Mouse (Mus musculus) lung, embryonic 15.5 days (tissue): Measurements from ENCODE around the gene Rab4b. TPM values are rescaled to one million over a fixed set of nuclear protein-coding genes. Genes with fewer than 3 reads are reported as not detected.

ENCODE experiments used
- ATAC-seq: fragments of 200-750 bp; cut with Nextera tagmentation; 2 replicates; pipeline ENCODE4 v1.8.0; 2017; ENCODE audit warnings: moderate number of reproducible peaks, borderline replicate concordance; ENCODE audit not compliant: low FRiP score, low TSS enrichment; ENCODE audit errors: extremely low read depth
- H3K27ac ChIP-seq: fragments of 300-500 bp; sonication (generic); 2 replicates; pipeline ENCODE4 v1.5.1; 2015; ENCODE audit warnings: moderate library complexity, mild to moderate bottlenecking, inconsistent platforms
- H3K27me3 ChIP-seq: fragments of 300-500 bp; sonication (generic); 2 replicates; pipeline ENCODE4 v1.6.1; 2015; ENCODE audit warnings: inconsistent platforms
- H3K36me3 ChIP-seq: fragments of 300-500 bp; sonication (generic); 2 replicates; pipeline ENCODE4 v1.6.1; 2015; ENCODE audit warnings: inconsistent platforms
- H3K4me1 ChIP-seq: fragments of 300-500 bp; sonication (generic); 2 replicates; pipeline ENCODE4 v1.6.1; 2015; ENCODE audit warnings: inconsistent platforms
- H3K4me2 ChIP-seq: fragments of 300-500 bp; sonication (generic); 2 replicates; pipeline ENCODE4 v1.6.1; 2015; ENCODE audit warnings: inconsistent platforms, mild to moderate bottlenecking, moderate library complexity
- H3K4me3 ChIP-seq: fragments of 300-500 bp; sonication (generic); 2 replicates; pipeline ENCODE4 v1.5.1; 2015; ENCODE audit warnings: mild to moderate bottlenecking, inconsistent platforms
- H3K9ac ChIP-seq: fragments of 300-500 bp; sonication (generic); 2 replicates; pipeline ENCODE4 v1.6.1; 2015; ENCODE audit warnings: inconsistent platforms
- H3K9me3 ChIP-seq: fragments of 300-500 bp; sonication (generic); 2 replicates; pipeline ENCODE4 v1.6.1; 2016; ENCODE audit warnings: inconsistent platforms
- WGBS: fragments of 180-500 bp; shearing (Covaris S2); methylation state at CpG from one replicate; pipeline ENCODE4 v1.1.7; 2015; 5-methylcytosine and 5-hydroxymethylcytosine counted together
- polyA plus RNA-seq: library from polyadenylated mRNA; unstranded; fragments of >200 nt; fragmentation: Nextera tagmentation; extraction: Ambion mirVana; gene quantifications from 2 replicates; pipeline ENCODE4 v1.2.1, GENCODE M21; 2015

The Rab4b gene
- polyA plus RNA-seq, 1 experiment from 2014 or later: 71.6 TPM

DNA sequence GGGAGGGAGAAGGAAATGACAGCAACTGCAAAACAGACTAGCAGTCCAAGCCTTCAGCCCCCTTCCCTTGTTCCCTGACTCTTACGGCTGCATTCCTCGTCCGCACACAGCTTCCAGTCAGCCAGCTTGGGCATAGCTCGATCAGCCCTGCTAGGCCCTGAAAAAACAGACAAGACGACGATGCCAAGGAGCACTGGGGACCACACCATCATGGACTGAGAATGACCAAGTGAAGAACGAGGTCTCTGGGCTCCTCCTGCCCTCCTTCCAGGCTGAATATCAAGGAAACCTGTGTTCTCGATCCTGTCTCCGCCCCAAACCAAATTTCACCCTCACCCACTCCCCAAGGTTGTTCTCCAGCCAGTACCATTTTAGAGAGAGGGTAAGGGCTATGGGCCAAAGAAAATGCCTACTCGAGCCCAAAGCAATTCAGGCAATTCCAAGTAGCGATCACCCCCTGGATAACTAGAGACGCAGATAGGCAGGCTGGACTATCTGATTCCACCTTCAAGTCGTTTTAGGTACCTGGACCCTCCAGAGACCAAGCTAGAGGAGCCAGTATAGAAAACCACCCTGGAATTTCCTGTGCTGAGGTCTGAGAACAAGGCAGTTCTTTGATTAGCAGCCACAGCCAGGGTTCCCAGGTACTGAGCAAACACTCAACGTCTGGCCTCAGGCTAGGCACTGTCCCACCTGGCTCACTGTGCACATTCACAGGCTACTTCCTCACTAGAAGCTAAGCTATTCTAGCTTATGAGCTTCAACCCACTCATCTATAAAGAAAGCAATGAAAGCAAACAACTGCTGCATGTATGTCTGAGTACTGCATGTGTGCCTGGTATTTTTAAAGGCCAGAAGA is 2.4 kb upstream of the Rab4b start, which contains the start of the genes Gm21983 and Mia:
Gene Gm21983, minus strand, starts transcription at position 250 of the 859 bp plus-strand sequence.
Gene Mia, minus strand, starts transcription at position 321 of the 859 bp plus-strand sequence.
- ATAC-seq: 0 out of 2 replicates have a peak, but pooled peaks have one; percentile 5
- H3K4me3 ChIP-seq: peak within 1 kb of the TSS; percentile 82
- 47% methylated on average over 14 of the region's 14 CpGs for WGBS
- no peaks in the 10 kb centered on the region for H3K27me3 ChIP-seq
- peak within 1 kb of the TSS; percentile 58 for H3K4me2 ChIP-seq
- H3K9ac ChIP-seq: peak within 1 kb of the TSS; percentile 35
- peaks cover 25% of the 10 kb centered on the region for H3K4me1 ChIP-seq
- H3K27ac ChIP-seq: peak within 1 kb of the TSS; percentile 98
- H3K36me3 ChIP-seq: peaks cover 26% of the 10 kb centered on the region
- H3K9me3 ChIP-seq: no peaks in the 10 kb centered on the region

GRCm38 (mm10) chr7:27180036-27180435 is 1.3 kb upstream of the Rab4b start:
- Histone ChIP-seq H3K4me2 (peak overlapping the region; percentile 58), H3K36me3 (peaks cover 18% of the 10 kb centered on the region), H3K4me1 (peaks cover 25% of the 10 kb centered on the region), H3K27me3 (no peaks in the 10 kb centered on the region), H3K9me3 (no peaks in the 10 kb centered on the region), H3K4me3 (peak overlapping the region; percentile 82), H3K27ac (peak overlapping the region; percentile 98), H3K9ac (0 out of 2 replicates have a peak overlapping the region, but pooled peaks have one; percentile 0)
- 43% methylated on average over 5 of the region's 5 CpGs for WGBS
- no peak for ATAC-seq

GRCm38 (mm10) chr7:27179217-27179918 is 672 bp upstream of the Rab4b start:
- Histone ChIP-seq H3K27me3 (no peaks in the 10 kb centered on the region), H3K9ac (0 out of 2 replicates have a peak overlapping the region, but pooled peaks have one; percentile 12), H3K9me3 (no peaks in the 10 kb centered on the region), H3K4me2 (peak overlapping the region; percentile 58), H3K4me1 (peaks cover 25% of the 10 kb centered on the region), H3K36me3 (peaks cover 18% of the 10 kb centered on the region), H3K4me3 (peak overlapping the region; percentile 82), H3K27ac (peak overlapping the region; percentile 98)
- WGBS: 33% methylated on average over 16 of the region's 16 CpGs
- ATAC-seq: no peak

GRCm38 (mm10) chr7:27177942-27178323 is 763 bp downstream of the Rab4b start:
- Histone ChIP-seq H3K9ac (peak overlapping the region; percentile 57), H3K36me3 (peaks cover 16% of the 10 kb centered on the region), H3K9me3 (no peaks in the 10 kb centered on the region), H3K27ac (peak overlapping the region; percentile 98), H3K4me2 (peak overlapping the region; percentile 60), H3K27me3 (no peaks in the 10 kb centered on the region), H3K4me1 (peaks cover 25% of the 10 kb centered on the region), H3K4me3 (peak overlapping the region; percentile 82)
- ATAC-seq: no peak
- WGBS: 12% methylated on average over 4 of the region's 4 CpGs

DNA sequence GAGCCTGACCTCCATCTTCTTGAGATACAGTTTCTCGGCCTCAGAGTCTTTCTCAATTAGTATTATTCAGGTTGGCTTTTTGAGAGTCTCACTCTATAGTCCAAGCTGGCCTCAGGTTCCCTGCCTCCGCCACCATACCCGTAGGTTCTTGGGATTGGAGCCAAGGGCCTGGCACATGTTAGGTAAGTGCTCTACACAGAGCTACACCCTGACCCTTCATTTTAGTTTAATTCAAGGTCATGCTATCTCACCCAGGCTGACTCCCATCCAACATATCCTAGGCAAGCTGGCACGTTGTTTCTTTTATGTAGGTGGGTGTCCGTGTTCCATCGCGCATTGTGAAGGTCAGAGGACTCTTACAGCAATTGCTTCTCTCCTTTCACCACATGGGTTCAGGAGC is 3.8 kb downstream of the Rab4b start:
- Histone ChIP-seq H3K4me1 (peaks cover 15% of the 10 kb centered on the region), H3K27ac (no peak overlapping the region), H3K4me2 (no peak overlapping the region), H3K9ac (no peak overlapping the region), H3K27me3 (no peaks in the 10 kb centered on the region), H3K36me3 (peaks cover 33% of the 10 kb centered on the region), H3K4me3 (no peak overlapping the region), H3K9me3 (no peaks in the 10 kb centered on the region)
- no peak for ATAC-seq
- WGBS: 88% methylated on average over 7 of the region's 7 CpGs

- Histone ChIP-seq H3K4me2 (no peak overlapping the region), H3K36me3 (peaks cover 33% of the 10 kb centered on the region), H3K9me3 (no peaks in the 10 kb centered on the region), H3K4me3 (no peak overlapping the region), H3K27me3 (no peaks in the 10 kb centered on the region), H3K4me1 (peaks cover 11% of the 10 kb centered on the region), H3K27ac (no peak overlapping the region), H3K9ac (no peak overlapping the region)
- WGBS: 91% methylated on average over 15 of the region's 15 CpGs
- no peak for ATAC-seq
Observed at GRCm38 (mm10) chr7:27174496-27174895, 4.2 kb downstream of the Rab4b start.

- 95% methylated on average over 3 of the region's 3 CpGs for WGBS
- H3K9me3 ChIP-seq: no peaks in the 10 kb centered on the region
- H3K27ac ChIP-seq: no peak overlapping the region
- H3K27me3 ChIP-seq: no peaks in the 10 kb centered on the region
- H3K4me1 ChIP-seq: peaks cover 6% of the 10 kb centered on the region
- H3K36me3 ChIP-seq: peaks cover 33% of the 10 kb centered on the region
- no peak for ATAC-seq
- no peak overlapping the region for H3K4me3 ChIP-seq
- H3K4me2 ChIP-seq: no peak overlapping the region
- no peak overlapping the region for H3K9ac ChIP-seq
Observed at GRCm38 (mm10) chr7:27170981-27171380, 7.7 kb downstream of the Rab4b start.

DNA sequence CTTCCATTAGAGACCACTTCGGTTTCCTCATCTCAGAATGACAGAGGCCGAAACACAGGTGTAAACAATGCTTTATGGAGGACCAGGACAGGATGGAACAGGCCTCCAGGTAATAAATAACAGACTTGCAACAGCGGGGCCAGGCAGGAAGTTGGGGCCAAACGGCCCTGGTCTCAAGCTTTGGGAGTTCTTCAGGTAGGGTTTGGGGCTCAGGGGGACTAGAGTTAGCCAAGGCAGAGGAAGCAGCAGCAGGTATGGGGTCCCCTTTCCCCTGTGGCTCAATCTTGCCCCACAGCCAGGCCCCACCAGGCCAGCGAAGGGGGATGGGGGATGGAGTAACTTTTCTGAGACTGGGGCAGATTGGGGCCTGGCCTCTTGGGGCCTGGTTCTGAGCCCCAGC is 10.3 kb downstream of the Rab4b start:
- H3K4me3 ChIP-seq: no peak overlapping the region
- no peak for ATAC-seq
- no peak overlapping the region for H3K4me2 ChIP-seq
- H3K4me1 ChIP-seq: peaks cover 28% of the 10 kb centered on the region
- WGBS: 86% methylated on average over 5 of the region's 5 CpGs
- H3K9me3 ChIP-seq: no peaks in the 10 kb centered on the region
- H3K27me3 ChIP-seq: no peaks in the 10 kb centered on the region
- H3K27ac ChIP-seq: no peak overlapping the region
- no peak overlapping the region for H3K9ac ChIP-seq
- peaks cover 34% of the 10 kb centered on the region for H3K36me3 ChIP-seq

- Histone ChIP-seq H3K36me3 (peaks cover 34% of the 10 kb centered on the region; the same call in 1 of the 2 replicates), H3K27me3 (no peaks in the 10 kb centered on the region), H3K4me1 (peaks cover 36% of the 10 kb centered on the region), H3K9me3 (no peaks in the 10 kb centered on the region), H3K4me3 (peak overlapping the region; percentile 60), H3K9ac (peak overlapping the region; percentile 82; the same call in 1 of the 2 replicates), H3K4me2 (peak overlapping the region; percentile 85), H3K27ac (peak overlapping the region; percentile 99)
- WGBS: 74% methylated on average over 11 of the region's 11 CpGs
- ATAC-seq: no peak
Observed at GRCm38 (mm10) chr7:27167475-27168094, 11.1 kb downstream of the Rab4b start.

- H3K4me3 ChIP-seq: peak within 1 kb of the TSS; percentile 60
- peak within 1 kb of the TSS; percentile 82 for H3K9ac ChIP-seq
- H3K4me1 ChIP-seq: peaks cover 42% of the 10 kb centered on the region
- H3K27me3 ChIP-seq: no peaks in the 10 kb centered on the region
- no peaks in the 10 kb centered on the region for H3K9me3 ChIP-seq
- H3K36me3 ChIP-seq: peaks cover 27% of the 10 kb centered on the region; the same call in 1 of the 2 replicates
- H3K27ac ChIP-seq: peak within 1 kb of the TSS; percentile 99
- ATAC-seq: peak; percentile 86
- peak within 1 kb of the TSS; percentile 85 for H3K4me2 ChIP-seq
- 2% methylated on average over 61 of the region's 61 CpGs for WGBS
Observed at GRCm38 (mm10) chr7:27166614-27167474, 11.9 kb downstream of the Rab4b start, which contains the start of gene Egln2. Egln2 (minus strand) TSS chr7:27166802.

- H3K4me2 ChIP-seq: peak overlapping the region; percentile 85
- peaks cover 49% of the 10 kb centered on the region for H3K4me1 ChIP-seq
- H3K9ac ChIP-seq: peak overlapping the region; percentile 82
- H3K9me3 ChIP-seq: no peaks in the 10 kb centered on the region
- WGBS: 0% methylated on average over 37 of the region's 43 CpGs
- H3K27me3 ChIP-seq: no peaks in the 10 kb centered on the region
- H3K36me3 ChIP-seq: peaks cover 23% of the 10 kb centered on the region; the same call in 1 of the 2 replicates
- peak overlapping the region; percentile 99 for H3K27ac ChIP-seq
- peak overlapping the region; percentile 60 for H3K4me3 ChIP-seq
- ATAC-seq: peak; percentile 82
Observed at GRCm38 (mm10) chr7:27166229-27166613, 12.5 kb downstream of the Rab4b start.
